Mouse (Mus musculus) E14TG2a.4 (cell line): ENCODE measurements around the gene Msantd1.

Source experiments
- CTCF ChIP-seq: conservative IDR thresholded peaks from 2 replicates; pipeline ENCODE4 v1.5.1; 2014; ENCODE audit warnings: low read length
- POU5F1 ChIP-seq: IDR thresholded peaks from 2 replicates; pipeline ENCODE4 v1.6.1; 2014; ENCODE audit warnings: low read length, borderline replicate concordance

- TF ChIP-seq CTCF (no peak), POU5F1 (no peak)
Measured at GRCm38 (mm10) chr5:34889252-34889651, 18.6 kb upstream of the Msantd1 start.
